Mouse (Mus musculus) megakaryocyte, embryonic 14.5 days (primary cell): ENCODE data around the gene Slc4a10. TPM values are rescaled to one million over a fixed set of nuclear protein-coding genes. Genes with fewer than 3 reads are reported as not detected.

Experiments used
- H3K27me3 ChIP-seq: replicated peaks from 2 replicates; pipeline ENCODE3; 2012; ENCODE audit warnings: inconsistent platforms
- H3K36me3 ChIP-seq: replicated peaks from 2 replicates; pipeline ENCODE3; 2012; ENCODE audit warnings: low read length, inconsistent platforms, mixed read lengths
- H3K4me1 ChIP-seq: 2 replicates; pipeline ENCODE4 v1.6.1; 2012; ENCODE audit warnings: inconsistent platforms
- H3K4me3 ChIP-seq: replicated peaks from 2 replicates; pipeline ENCODE3; 2012; ENCODE audit warnings: moderate library complexity, mild to moderate bottlenecking, inconsistent platforms
- H3K9me3 ChIP-seq: 2 replicates; pipeline ENCODE4 v1.6.1; 2012; ENCODE audit warnings: inconsistent platforms
- FLI1 ChIP-seq: IDR thresholded peaks from 2 replicates; pipeline ENCODE4 v1.6.1; 2012; ENCODE audit warnings: low read length, inconsistent platforms, mixed read lengths
- GATA1 ChIP-seq: IDR thresholded peaks from 3 replicates; pipeline ENCODE4 v1.6.1; 2012; ENCODE audit warnings: mixed read lengths, low read length, inconsistent platforms, borderline replicate concordance
- polyA plus RNA-seq: library from polyadenylated mRNA; stranded (reverse); fragments of >175 nt; gene quantifications from 2 replicates; pipeline ENCODE4 v1.2.3, GENCODE M21; 2012; ENCODE audit warnings: low replicate concordance; ENCODE audit not compliant: insufficient read depth

The Slc4a10 gene
- polyA plus RNA-seq, 1 experiment: not detected

GRCm38 (mm10) chr2:62100526-62100925 lies 54.3 kb downstream of the Slc4a10 start:
- H3K4me3 ChIP-seq: no peak overlapping the region
- no peaks in the 10 kb centered on the region for H3K36me3 ChIP-seq
- H3K27me3 ChIP-seq: no peaks in the 10 kb centered on the region
- H3K4me1 ChIP-seq: no peaks in the 10 kb centered on the region
- H3K9me3 ChIP-seq: no peaks in the 10 kb centered on the region
- TF ChIP-seq GATA1 (no peak), FLI1 (no peak)

GRCm38 (mm10) chr2:62115346-62115745 lies 69.1 kb downstream of the Slc4a10 start:
- H3K36me3 ChIP-seq: no peaks in the 10 kb centered on the region
- H3K4me1 ChIP-seq: no peaks in the 10 kb centered on the region
- no peaks in the 10 kb centered on the region for H3K27me3 ChIP-seq
- no peaks in the 10 kb centered on the region for H3K9me3 ChIP-seq
- H3K4me3 ChIP-seq: no peak overlapping the region
- TF ChIP-seq GATA1 (no peak), FLI1 (no peak)

- Histone ChIP-seq H3K27me3 (no peaks in the 10 kb centered on the region), H3K9me3 (no peaks in the 10 kb centered on the region), H3K4me3 (no peak overlapping the region), H3K36me3 (no peaks in the 10 kb centered on the region), H3K4me1 (no peaks in the 10 kb centered on the region)
- TF ChIP-seq FLI1 (no peak), GATA1 (no peak)
These were observed 83.7 kb downstream of the Slc4a10 start for GRCm38 (mm10) chr2:62129975-62130374.

GRCm38 (mm10) chr2:62134911-62135310 lies 88.6 kb downstream of the Slc4a10 start:
- Histone ChIP-seq H3K4me1 (no peaks in the 10 kb centered on the region), H3K36me3 (no peaks in the 10 kb centered on the region), H3K27me3 (no peaks in the 10 kb centered on the region), H3K9me3 (no peaks in the 10 kb centered on the region), H3K4me3 (no peak overlapping the region)
- TF ChIP-seq FLI1 (no peak), GATA1 (no peak)

GRCm38 (mm10) chr2:62147636-62148035 lies 101.4 kb downstream of the Slc4a10 start:
- no peaks in the 10 kb centered on the region for H3K36me3 ChIP-seq
- H3K4me1 ChIP-seq: no peaks in the 10 kb centered on the region
- no peaks in the 10 kb centered on the region for H3K27me3 ChIP-seq
- H3K9me3 ChIP-seq: no peaks in the 10 kb centered on the region
- H3K4me3 ChIP-seq: no peak overlapping the region
- TF ChIP-seq GATA1 (no peak), FLI1 (no peak)

GRCm38 (mm10) chr2:62149421-62149820 lies 103.2 kb downstream of the Slc4a10 start:
- Histone ChIP-seq H3K4me1 (no peaks in the 10 kb centered on the region), H3K27me3 (no peaks in the 10 kb centered on the region), H3K9me3 (no peaks in the 10 kb centered on the region), H3K4me3 (no peak overlapping the region), H3K36me3 (no peaks in the 10 kb centered on the region)
- no peak for TF ChIP-seq FLI1
- no peak for TF ChIP-seq GATA1

GRCm38 (mm10) chr2:62150830-62151229 lies 104.6 kb downstream of the Slc4a10 start:
- no peaks in the 10 kb centered on the region for H3K36me3 ChIP-seq
- no peaks in the 10 kb centered on the region for H3K4me1 ChIP-seq
- H3K9me3 ChIP-seq: no peaks in the 10 kb centered on the region
- no peak overlapping the region for H3K4me3 ChIP-seq
- TF ChIP-seq FLI1: no peak
- no peak for TF ChIP-seq GATA1
- no peaks in the 10 kb centered on the region for H3K27me3 ChIP-seq

GRCm38 (mm10) chr2:62210109-62210508 lies 163.8 kb downstream of the Slc4a10 start:
- H3K36me3 ChIP-seq: no peaks in the 10 kb centered on the region
- no peak for TF ChIP-seq GATA1
- TF ChIP-seq FLI1: no peak
- no peaks in the 10 kb centered on the region for H3K27me3 ChIP-seq
- no peaks in the 10 kb centered on the region for H3K9me3 ChIP-seq
- H3K4me3 ChIP-seq: no peak overlapping the region
- no peaks in the 10 kb centered on the region for H3K4me1 ChIP-seq

GRCm38 (mm10) chr2:62211106-62211505 lies 164.8 kb downstream of the Slc4a10 start:
- Histone ChIP-seq H3K4me1 (no peaks in the 10 kb centered on the region), H3K36me3 (no peaks in the 10 kb centered on the region), H3K9me3 (no peaks in the 10 kb centered on the region), H3K27me3 (no peaks in the 10 kb centered on the region), H3K4me3 (no peak overlapping the region)
- no peak for TF ChIP-seq GATA1
- no peak for TF ChIP-seq FLI1

GRCm38 (mm10) chr2:62227563-62227962 lies 181.3 kb downstream of the Slc4a10 start:
- H3K4me3 ChIP-seq: no peak overlapping the region
- H3K9me3 ChIP-seq: no peaks in the 10 kb centered on the region
- H3K27me3 ChIP-seq: no peaks in the 10 kb centered on the region
- no peaks in the 10 kb centered on the region for H3K36me3 ChIP-seq
- TF ChIP-seq GATA1 (no peak), FLI1 (no peak)
- H3K4me1 ChIP-seq: peaks cover 25% of the 10 kb centered on the region

- Histone ChIP-seq H3K4me1 (peaks cover 30% of the 10 kb centered on the region), H3K27me3 (no peaks in the 10 kb centered on the region), H3K4me3 (no peak overlapping the region), H3K36me3 (no peaks in the 10 kb centered on the region), H3K9me3 (no peaks in the 10 kb centered on the region)
- TF ChIP-seq FLI1 (no peak), GATA1 (no peak)
These were observed 185.0 kb downstream of the Slc4a10 start for GRCm38 (mm10) chr2:62231271-62231670.

GRCm38 (mm10) chr2:62244167-62244566 lies 197.9 kb downstream of the Slc4a10 start:
- no peaks in the 10 kb centered on the region for H3K4me1 ChIP-seq
- no peaks in the 10 kb centered on the region for H3K36me3 ChIP-seq
- no peaks in the 10 kb centered on the region for H3K27me3 ChIP-seq
- no peak overlapping the region for H3K4me3 ChIP-seq
- H3K9me3 ChIP-seq: no peaks in the 10 kb centered on the region
- no peak for TF ChIP-seq FLI1
- no peak for TF ChIP-seq GATA1
